Mouse (Mus musculus) left cerebral cortex, adult 9 months (tissue): ENCODE results near the gene 1110008P14Rik.

Experiments
- DNase-seq, 2 experiments: peaks; one replicate each; pipeline ENCODE4 v3.0.0; 2022; ENCODE audit warnings: low spot score in 2 of 2

1110008P14Rik gene

DNA sequence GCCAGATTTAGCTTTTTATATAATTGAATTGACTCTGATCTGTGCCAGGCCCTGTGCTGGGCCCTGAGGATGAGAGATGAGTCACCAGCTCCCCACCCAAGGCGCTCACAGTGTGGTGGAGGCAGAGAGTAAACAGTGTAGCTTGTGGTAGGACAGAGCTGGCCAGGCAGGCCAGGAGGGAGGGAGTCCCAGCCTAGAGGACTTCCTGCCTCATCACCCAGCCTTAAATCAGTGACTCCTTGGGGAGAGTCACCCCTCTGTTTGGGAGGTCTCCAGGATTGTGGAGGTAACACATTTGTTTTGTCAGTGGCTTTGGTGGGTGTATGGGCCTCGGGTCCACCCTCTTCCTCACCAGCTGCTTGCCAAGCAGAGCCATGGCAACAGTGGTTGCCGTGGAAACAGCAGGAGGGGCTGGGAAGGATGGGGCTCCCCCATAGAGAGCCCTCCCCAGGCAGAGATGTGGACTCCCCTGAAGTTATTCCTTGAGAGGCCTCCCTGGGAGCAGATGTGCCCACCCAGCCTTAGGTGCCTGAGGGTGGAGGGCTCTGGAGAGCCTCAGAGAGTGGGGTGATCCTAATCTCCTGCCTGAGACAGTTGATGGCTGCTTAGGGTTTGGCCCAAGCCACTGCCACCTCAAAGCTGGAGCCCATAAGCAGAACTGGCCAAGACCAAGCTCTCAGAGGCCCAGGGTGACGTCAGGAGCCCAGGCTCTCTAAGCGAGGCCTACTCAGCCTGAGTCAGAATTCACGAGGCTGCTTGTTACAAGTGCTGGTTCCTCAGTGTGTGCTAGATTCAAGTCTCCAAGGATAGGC lies 39.0 kb downstream of the 1110008P14Rik start:
- DNase-seq = peak in 1 of 2 experiments; percentile 84

DNA sequence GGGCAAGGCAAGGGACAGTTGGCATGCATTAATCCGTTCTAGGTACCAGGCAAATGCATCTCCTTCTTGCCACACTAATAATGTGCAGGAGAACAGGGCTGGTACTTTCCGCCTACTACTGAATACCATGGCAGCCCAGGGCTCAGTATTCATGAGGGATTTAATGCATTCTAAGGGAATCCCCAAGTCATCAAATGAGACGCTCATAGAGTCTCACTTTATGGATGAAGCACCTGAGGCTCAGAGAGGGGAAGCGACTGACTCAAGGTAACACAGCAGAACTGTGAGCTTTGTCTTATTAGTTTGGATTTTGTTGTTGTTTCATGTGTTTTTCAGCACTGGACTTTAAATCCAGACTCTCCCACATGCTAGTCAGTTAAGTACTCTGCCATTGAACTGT lies 39.7 kb downstream of the 1110008P14Rik start:
- no peak for DNase-seq

DNA sequence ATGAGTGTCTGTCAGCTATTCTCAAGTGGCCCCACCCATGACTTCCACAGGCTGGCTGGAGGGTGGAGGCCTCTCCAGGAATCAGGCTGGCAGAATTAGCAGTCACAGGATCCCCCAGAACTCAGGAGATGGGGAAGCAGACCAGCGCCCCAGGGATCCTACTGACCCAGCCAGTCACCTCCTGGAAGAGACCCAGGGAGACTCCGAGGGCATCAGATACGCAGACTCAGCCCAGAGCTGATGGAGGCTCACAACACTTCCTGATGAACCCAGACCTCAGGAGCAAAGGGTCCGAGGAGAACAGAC lies 40.2 kb downstream of the 1110008P14Rik start:
- DNase-seq = no peak

DNA sequence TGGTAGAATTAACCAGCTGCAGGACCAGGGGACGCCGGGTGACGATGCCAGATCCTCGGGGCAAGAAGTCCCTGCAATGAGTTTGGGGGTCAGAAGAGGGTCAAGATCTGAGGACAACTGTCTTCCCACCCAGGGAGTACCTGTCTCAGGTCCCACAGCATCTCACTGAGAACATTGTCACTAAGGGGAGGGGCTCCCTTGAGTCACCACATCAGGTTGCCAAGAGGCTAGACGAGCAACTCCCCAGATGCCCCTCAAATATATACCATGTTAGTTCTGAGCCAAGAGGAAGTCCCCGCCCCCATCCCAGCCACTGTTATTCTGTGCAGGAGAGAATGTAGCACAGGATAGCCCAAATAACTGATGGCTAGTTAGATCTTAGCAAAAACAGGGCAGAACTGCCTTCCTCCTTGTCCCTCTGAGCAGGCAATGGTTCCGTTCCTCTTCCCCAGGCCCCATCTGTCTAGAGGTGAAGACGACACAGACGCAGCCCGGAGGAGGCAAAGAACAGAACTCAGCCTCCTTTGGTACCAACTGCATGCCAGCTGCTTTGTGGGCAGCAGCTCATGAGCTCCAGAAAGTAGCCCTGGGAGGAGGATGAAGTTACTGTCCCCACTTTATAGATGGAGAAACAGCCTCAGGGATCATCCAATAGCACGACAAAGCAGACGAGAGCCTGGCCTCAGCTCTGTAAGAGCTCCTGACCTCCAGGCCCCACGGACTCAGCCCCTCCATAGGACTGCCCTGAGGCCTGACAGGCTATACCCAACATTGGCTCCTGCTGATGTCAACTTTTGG lies 40.7 kb downstream of the 1110008P14Rik start:
- DNase-seq = peak in 1 of 2 experiments; percentile 77

DNA sequence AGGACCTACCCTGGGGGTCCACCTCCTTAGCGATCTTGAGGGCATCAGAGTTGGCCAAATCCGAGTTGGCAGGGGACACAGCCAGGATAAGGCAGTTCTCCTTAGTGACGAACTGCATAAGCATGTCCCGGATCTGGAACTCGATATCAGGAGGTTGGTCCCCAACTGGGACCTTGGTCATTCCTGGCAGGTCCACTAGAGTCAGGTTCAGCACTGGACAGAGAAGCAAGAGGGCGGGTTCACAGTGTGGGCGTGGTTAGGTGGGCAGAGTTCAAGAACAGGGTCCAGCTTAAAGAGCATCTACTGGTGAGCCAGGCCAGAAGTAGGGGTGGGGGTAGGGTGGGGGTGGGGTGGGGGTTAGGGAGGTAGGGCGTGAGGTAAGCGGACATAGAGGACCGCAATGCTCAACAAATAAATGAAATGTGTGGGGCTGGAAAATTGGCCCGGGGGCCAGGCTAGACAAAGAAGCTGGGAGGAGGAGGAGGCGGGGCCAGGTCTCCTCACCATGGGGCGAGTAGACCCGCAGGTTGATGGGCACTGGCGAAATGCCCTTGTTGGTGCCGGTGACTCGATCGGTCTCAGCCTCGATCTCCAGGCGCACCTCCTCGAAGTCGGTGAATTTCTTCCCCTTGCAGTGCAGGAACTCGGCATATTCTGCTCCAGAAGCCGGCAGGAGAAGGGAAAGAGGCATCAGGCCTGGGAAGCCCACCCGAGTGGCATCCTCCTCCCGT lies 41.7 kb downstream of the 1110008P14Rik start:
- no peak for DNase-seq

DNA sequence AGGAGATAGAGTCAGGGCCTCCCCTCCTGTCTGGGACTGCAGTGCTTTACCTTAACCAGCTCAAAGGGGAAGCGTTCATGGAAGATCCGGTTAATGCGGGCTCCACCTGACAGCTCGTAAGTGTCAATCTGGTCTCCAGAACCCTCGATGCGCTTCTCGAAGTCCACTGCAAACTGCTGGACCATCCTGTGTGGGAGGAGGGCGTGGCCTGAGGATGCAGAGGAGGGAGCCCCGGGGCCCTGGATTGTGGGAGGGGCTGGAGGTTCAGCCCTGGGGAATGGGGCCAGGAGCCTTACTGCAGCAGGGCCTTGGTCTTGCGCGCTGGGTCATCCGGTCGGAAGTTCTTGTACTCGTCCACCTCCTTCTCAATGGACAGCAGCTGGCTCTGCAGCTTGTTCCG lies 45.9 kb downstream of the 1110008P14Rik start:
- no peak for DNase-seq

DNA sequence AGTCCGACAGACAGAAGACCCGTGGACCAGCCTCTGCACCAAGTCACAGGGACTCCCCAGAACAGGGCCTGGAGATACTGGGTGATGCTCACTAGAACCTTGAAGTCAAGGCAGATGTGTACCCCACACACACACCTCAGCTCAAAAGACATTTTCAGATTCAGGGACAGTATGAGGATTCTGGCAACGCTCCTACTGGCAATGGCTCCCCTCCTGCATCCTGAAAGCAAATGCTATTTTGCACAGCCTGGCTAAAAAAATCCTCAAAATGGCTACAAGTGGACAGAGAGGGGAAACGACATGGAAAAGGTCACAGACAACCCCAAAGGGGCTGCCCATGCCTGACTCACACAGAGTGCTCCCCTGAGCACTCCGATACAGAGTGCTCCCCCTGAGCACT lies 49.6 kb downstream of the 1110008P14Rik start:
- DNase-seq = no peak

DNA sequence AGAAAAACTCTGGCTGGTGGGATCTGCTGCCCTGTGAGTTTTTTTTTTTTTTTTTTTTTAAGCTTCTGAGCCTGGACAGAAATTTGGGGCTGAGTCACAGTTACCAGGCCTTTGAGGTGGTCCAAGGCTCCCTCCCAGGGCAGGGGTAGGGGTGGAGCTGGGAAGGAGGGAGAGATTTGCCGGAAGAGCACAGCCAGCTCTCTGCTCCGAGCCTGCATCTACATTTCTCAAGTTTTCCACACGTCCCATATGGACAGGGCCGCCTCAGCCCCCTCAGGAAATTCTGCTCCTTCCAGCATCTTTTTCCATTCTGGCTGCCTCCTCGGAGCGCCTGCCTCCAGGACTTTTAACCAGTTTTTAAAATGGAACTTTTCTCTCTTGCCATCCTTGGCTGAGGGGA lies 52.2 kb downstream of the 1110008P14Rik start:
- no peak for DNase-seq

DNA sequence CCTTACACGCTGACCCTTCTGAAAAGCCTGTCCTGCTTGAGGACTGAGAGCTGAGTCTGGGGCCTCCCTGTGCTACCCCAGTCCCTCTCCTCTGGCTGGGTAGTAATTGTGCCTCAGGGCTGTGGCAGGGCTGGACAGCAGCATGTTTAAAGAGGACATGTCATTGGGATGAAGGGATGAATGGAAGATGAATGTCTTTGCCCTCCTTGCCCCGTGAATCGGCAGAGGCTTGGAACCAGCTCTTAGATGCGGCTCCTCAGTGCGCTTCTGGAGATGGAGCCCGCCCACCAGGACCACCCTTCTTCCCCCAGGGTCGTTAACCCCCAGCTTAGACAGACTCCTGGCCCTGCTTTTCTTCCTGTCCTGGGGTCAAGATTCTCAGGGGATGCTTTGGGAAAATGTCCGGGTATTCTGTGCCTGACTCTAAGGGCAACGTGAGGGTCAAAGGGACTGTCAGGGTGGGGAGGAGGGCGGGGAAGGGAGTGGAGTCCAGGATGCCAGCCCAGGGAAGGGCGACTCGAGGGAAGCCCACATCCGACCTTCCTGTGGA lies 52.8 kb downstream of the 1110008P14Rik start:
- no peak for DNase-seq

DNA sequence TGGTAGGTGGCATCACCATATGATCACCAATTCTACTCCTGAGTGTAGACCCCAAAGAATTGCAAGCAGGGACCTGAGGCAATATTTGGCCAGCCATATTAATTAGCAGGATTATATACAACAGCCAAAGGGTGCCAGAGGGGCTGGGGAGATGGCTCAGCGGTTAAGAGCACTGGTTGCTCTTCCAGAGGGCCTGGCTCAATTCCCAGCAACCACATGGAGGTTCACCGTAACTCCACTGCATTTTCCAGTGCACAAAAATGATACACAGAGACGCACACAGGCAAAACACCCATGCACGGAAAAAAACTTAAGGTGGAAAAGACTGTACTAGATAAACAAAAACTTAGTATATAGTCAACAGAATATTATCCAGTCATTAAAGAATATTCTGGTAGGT lies 54.5 kb downstream of the 1110008P14Rik start:
- no peak for DNase-seq
